Mouse (Mus musculus) CH12.LX (cell line): ENCODE measurements around the gene Slf1.

Source experiments
- BHLHE40 ChIP-seq: IDR thresholded peaks from 2 replicates; pipeline ENCODE4 v1.6.1; 2011; ENCODE audit warnings: mild to moderate bottlenecking, low read depth, low read length, improper control_type of control experiment
- CHD1 ChIP-seq: IDR thresholded peaks from 2 replicates; pipeline ENCODE4 v1.6.1; 2012; ENCODE audit warnings: low read depth, low read length, improper control_type of control experiment, inconsistent platforms
- CHD2 ChIP-seq: IDR thresholded peaks from 2 replicates; pipeline ENCODE4 v1.6.1; 2011; ENCODE audit warnings: low read length, improper control_type of control experiment
- CTCF ChIP-seq, 2 experiments: IDR thresholded peaks in 1 of 2; conservative IDR thresholded peaks in 1 of 2; 2 replicates each; pipeline ENCODE4 v1.5.1; 2011 to 2012; ENCODE audit warnings: low read depth in 2 of 2, low read length in 2 of 2, improper control_type of control experiment in 1 of 2, inconsistent platforms in 1 of 2, mild to moderate bottlenecking in 1 of 2, moderate library complexity in 1 of 2
- EP300 ChIP-seq: IDR thresholded peaks from 2 replicates; pipeline ENCODE4 v1.6.1; 2011; ENCODE audit warnings: low read length, improper control_type of control experiment
- MAX ChIP-seq: IDR thresholded peaks from 2 replicates; pipeline ENCODE4 v1.6.1; 2011; ENCODE audit warnings: low read length, improper control_type of control experiment
- MYC ChIP-seq: IDR thresholded peaks from 2 replicates; pipeline ENCODE4 v1.6.1; 2011; ENCODE audit warnings: low read depth, mild to moderate bottlenecking, improper control_type of control experiment, low read length
- POLR2A ChIP-seq: IDR thresholded peaks from 2 replicates; pipeline ENCODE4 v1.6.1; 2011; ENCODE audit warnings: low read depth, mild to moderate bottlenecking, improper control_type of control experiment, low read length
- SMC3 ChIP-seq: IDR thresholded peaks from 2 replicates; pipeline ENCODE4 v1.6.1; 2011; ENCODE audit warnings: low read depth, low read length, improper control_type of control experiment
- USF1 ChIP-seq: IDR thresholded peaks from 2 replicates; pipeline ENCODE4 v1.6.1; 2014; ENCODE audit warnings: low read depth, mild to moderate bottlenecking, inconsistent platforms, low read length, improper control_type of control experiment
- ZKSCAN1 ChIP-seq: IDR thresholded peaks from 2 replicates; pipeline ENCODE4 v1.6.1; 2012; ENCODE audit warnings: low read depth, inconsistent platforms, low read length, improper control_type of control experiment, borderline replicate concordance

GRCm38 (mm10) chr13:77063221-77063620 is 72.1 kb downstream of the Slf1 start:
- TF ChIP-seq EP300 (no peak), SMC3 (no peak), POLR2A (no peak), ZKSCAN1 (no peak), CTCF (conservative IDR thresholded peaks at IDR 0.05 in 1 of 2, IDR thresholded peaks at IDR 0.05 in 1 of 2; ENCODE audit: low read depth in 2 of 2, low read length in 2 of 2) (no peak), MYC (no peak), CHD1 (no peak), USF1 (no peak), BHLHE40 (no peak), MAX (no peak), CHD2 (no peak)
